Mouse (Mus musculus) layer of hippocampus, adult 9-11 months (tissue): ENCODE measurements around the gene Mylk.

Source experiments
- DNase-seq: peaks from one replicate; pipeline ENCODE4 v3.0.0; 2022

Mylk gene

DNA sequence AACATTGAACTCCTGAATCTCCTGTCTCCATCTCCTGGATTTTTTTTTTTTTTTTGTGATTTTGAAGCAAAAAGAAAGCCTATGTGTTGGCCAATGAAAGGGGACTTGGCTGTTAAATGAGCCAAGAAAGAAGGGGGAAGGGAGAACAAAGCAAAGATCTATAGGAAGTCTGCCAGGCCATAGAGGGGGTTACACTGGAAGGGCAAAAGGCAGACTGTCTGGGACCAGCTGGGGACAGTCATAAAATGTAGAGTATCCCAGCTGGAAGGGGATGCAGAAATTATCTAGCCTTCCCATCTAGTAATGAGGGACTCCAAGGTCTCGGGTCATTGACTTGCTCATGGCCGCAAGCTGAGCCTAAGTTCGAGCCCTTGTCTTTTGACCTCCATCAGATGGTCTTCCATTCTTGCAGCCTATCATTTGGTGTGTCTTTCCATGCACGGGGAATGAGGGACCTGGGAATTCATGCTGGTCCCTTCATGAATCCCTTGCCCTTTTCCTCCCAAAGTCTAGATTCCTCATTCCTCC, 172.4 kb downstream of the Mylk start:
- no peak for DNase-seq

DNA sequence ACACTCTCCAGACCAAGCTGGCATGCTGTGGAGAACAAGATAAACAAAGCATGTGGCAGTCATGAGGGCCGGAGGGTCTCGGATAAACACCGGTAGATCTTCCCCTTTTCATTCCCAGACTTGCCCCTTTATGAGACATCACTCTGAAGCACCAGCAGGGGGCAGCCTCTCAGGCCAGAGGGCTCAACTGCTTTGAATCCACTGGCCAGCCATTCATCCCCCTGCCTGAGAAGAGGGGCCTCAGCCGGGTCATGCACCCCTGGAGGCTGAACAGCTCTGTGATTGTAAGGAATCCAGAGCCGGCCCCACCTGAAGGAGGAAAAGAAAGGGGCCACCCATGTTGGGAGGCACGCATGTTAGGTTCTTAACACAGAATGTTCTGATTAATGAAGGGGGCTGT, 175.2 kb downstream of the Mylk start:
- no peak for DNase-seq

DNA sequence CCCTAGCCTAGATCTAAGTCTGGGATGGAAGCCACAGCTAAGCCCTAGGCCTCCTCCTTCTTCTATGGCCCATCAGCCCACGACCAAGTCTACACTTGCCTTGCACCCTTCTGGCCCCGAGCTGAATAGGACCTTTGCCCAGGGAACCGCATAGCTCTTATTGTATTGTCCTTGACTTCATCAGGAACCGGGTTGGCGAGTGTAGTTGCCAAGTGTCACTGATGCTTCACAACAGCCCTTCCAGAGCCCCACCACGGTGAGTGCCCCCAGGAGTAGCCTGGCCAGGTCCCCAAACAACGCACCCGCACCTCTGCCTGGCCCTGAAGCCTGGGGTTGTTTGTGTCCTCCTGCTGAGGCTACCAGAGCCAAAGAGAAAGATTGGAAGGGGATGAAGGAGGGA, 175.9 kb downstream of the Mylk start:
- DNase-seq: no peak

DNA sequence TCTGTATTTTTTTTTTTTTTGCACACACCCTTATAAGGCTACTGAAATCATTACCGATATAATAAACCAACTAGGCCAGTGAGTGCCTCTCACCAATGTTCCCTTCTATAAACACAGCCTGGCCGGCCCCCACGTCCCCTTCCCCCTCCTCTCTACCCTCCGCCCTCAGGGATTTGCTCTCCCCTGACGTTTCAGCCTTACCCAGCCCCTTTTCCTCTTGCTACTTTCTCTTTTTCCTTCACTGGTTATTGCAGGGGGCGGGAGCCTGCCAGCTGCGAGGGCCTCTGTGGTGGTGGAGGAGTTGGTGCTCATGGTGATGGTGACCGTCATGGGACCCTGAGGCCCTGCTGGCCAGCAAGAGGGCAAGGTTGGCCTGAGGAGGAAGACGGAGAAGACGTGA, 176.3 kb downstream of the Mylk start:
- DNase-seq: no peak

DNA sequence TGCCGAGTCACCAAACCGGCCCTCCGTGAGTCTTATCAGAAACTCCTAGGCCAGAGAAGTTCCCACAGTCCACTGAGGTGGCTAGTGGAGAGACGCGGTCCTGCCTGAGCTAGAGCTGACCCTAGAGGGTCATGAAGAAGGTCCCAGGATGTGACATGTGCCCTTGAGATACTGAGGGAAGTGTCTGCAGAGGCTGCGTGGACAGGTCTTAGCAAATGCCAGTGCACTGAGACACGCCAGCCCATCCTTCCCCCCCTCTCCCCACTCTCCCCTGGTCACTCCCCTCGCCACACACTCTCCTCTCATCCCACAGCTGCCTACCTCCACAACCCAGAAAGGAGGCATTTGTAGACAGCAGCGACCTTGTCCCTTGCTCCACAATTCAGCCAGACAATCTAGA, 178.6 kb downstream of the Mylk start:
- no peak for DNase-seq

DNA sequence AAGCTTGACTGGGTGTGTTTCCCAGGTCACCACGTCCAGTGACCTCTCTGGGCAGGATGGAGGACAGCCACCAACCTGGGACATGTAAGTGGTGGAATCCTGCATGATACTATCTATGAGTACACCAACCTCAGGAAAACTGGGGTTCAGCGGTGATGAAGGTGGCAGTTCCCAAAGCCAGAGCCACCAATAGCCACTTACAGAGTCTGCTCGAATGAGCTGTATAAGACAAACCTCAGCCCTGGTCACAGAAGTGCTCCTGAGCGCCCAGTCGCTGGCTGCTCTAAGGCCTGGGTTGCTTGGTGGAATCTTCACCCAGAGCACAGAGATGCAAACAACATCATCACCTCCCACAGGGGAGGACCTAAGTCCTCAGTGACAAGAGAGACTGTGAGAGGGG, 179.3 kb downstream of the Mylk start:
- DNase-seq: no peak

DNA sequence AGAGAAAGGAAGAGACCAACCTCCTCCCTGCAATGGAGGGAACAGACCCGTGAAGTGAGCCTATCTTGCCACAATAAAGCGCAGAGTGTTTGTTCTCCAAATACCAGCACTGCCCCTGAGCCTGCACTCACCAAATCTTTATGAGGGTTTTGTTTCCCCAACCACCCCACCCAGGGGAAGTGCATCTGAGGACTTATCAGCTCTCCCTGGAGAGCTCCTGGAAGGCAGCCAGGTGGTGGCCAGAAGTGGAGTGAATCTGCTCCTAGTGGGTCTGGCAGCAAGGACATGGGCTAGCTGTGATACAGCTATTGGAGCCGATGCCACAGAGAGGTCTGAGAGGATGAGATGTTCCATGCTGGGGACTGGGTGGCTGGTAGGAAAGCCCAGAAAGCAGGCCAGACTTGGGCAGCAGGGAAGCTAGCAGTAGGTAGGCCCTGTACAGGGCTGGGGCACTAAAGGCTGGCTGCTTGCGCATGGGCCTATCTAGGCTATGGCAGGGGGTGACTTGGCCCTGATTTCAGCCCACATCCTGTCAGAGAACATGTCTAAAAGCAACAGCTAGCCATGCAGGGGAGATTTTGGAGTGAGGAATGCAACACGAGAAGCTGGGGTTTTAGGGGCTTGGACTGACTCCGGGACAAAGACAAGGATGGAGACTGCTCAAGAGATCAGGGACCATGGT, 180.1 kb downstream of the Mylk start:
- no peak for DNase-seq

DNA sequence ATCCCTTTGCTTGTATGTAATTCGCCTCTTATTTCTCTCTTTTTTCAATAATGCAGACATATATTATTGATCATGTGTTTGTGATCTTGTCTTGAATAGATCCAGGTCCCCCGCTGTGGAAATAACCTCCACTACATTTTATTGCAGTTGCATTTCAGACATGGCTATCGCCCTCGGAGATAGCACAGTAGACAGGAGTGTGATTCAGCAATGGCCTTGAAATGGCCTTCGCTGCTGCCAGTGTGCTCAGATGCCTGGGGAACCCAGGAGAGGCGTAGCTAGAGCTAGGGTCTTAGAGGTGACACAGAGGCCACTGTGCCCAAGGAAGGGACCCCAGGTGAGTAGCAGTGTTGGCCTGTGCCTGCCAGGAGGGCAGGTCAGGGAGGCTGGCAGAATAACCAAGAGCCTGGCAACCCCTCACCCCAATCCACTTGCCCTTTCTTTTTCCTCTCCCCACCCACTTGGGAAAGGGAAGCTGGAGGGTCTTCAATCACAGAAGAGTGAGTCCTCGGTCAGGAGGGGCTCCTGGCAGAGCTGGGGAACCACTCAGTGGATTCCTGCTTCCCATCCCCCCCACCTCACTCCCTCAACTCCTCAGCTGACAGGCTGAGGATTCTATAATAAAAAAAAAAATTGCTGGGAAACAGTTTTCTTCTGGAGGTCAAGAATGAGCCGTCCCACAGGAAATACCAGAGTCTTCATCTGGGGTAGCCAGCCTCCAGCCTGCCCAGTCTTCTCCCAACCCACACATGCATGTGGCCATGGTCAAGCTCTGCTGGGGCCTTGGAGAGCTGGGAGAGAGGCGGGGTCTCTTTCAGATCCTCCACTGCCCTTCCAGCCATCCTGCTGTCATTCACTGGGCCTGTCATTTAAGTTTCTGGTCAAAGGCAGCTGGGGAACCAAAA, 181.8 kb downstream of the Mylk start:
- no peak for DNase-seq

DNA sequence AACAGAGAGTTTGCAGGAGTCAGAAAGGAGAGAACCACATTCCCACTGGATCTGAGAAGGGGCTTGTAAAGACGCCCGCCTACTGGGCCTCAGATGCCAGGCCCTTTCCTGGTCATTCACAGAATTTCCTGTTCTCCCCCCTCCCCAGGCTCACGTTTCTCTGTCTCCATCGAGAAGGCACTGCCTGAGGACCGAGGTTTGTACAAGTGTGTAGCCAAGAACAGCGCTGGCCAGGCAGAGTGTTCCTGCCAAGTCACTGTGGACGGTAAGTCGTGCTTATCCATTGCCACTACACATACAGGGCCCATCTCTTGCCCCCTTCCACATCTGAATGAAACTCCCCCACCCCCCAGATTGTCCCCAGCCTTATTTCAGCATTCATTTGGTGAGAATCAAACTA, 184.7 kb downstream of the Mylk start:
- no peak for DNase-seq

DNA sequence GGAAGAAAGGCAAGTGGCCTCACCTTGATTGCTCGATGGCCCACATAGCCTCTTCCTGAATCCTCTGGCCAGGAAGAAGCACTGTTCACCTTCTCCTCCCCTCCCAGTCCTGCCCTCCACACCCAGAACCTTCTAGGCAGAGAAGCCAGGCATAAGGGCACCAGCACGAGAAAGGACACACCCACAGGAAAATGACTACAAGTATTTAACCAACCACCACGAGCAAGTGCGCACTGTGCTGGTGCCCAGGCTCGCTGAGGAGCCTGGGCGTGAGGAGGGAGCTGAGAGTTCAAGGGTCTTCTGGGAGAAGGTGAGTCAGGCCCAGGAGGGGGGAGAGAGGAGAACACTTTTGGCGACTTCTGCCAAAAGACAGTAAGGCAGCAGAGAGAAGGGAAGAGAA, 185.1 kb downstream of the Mylk start:
- no peak for DNase-seq

DNA sequence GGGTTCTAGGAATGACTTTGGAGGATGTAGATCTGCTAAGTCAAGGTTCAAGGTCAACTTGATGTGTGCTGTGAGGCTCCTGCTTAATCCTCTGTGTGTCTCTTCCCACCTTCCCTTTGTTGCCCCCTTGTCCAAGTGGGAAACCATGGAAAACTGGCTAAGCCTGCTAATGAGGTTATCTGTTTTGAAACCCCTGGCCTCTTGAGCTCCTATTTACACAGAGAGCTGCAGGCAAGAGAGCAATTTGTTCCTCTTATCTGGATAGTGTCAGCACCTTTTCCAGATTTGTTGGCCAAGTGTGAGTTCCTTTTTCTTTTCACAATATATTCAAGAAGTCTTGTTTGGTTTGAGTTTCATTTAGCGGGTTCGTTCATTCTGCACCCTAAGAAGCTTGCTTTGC, 186.3 kb downstream of the Mylk start:
- no peak for DNase-seq

DNA sequence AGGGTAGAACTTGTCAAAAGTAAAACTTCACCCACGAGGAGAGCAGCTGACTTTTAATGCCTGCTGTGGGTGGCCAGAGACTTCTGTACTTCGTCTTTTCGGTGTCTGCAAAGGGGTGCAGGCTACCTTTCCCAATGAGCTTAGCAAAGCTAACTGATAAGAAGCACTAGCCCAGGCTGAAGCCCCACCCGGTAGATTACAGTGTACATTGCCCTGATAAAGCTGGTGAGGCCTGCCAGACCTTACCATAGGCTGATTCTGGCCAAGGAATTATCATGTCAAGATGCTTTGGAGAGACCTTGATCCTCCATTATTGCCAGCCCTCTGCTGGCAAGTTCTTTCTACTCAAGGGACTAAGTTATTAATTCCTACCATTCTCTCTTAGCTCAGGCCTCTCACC, 188.2 kb downstream of the Mylk start:
- no peak for DNase-seq

DNA sequence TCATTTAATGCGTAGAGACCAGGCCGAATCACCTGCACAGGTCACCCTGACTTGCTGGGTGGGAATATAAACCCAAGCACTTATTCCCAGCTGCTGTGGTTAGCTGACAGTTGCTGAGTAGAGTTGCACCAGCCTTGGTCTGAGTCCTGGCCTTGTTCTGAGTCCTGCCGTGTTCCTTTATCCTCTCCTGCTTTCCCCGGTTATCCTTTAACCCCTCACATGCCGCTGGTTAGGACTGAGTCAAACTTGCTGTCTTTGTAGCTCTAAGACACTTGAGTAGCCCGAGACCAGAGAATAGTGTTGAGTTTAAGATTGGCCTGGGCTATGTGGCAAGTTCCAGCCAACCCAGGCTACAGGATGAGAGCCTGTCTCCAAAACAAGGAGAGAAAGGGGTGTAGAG, 189.5 kb downstream of the Mylk start:
- no peak for DNase-seq

DNA sequence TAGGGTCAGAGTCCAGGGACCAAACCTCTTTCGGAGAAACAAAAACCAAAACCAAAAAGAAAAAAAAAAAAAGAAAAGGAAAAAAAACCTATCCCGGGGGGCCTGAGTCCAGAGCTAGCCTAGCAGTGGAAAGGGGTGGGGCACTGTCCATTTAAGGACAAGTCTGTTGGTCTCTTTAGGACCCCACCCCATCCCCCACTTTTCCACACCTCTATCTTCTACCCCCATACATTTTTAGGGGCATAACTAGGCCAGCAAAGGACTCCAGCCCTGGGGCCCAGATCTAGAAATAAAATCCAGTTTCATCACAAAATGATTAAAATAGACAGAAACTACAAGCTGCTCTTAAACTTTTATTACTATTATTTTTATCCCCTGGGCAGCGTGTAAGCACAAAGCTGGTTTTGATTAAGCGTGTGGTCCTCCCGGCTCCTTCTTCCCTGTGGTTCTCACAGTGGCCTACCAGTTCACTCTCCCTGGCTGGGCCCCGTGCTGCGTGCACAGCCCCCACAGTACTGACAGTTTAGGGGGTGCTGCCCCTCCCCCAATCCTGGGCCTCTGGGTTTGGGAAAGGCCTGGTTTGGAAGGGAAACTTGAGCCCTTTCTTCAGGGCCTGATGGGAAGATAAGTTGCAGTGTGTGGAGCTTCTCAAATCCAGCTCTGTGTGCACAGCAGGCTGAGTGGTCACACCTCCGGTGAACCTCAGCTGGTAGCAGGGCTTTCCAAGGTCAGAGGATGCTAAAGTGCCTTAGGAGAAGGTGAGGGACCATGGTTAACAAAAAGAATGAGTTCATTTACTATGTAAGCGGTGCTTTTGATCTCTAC, 190.7 kb downstream of the Mylk start:
- DNase-seq: no peak

DNA sequence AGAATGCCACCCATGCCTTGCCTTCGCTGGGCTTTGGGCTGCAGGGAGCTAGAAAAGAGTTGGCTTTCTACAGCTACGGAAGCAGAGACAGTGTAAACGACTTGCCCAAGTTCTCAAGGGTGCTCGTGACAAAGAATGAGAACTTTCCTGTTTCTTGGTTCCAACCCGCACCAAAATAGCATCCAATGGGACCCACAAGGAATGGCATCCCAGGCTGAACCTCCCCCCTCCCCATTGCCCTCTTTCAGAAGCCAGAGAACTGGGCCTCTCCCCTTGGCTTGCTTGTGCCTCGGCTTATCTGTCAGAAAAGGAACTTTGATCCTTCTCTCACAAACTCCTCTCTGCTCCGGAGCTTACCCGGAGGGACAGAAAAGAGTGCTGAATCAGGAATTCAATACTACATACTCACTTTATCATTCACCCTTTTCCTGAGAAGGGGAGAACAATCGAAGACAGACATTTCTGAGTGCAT, 191.4 kb downstream of the Mylk start:
- DNase-seq: no peak

DNA sequence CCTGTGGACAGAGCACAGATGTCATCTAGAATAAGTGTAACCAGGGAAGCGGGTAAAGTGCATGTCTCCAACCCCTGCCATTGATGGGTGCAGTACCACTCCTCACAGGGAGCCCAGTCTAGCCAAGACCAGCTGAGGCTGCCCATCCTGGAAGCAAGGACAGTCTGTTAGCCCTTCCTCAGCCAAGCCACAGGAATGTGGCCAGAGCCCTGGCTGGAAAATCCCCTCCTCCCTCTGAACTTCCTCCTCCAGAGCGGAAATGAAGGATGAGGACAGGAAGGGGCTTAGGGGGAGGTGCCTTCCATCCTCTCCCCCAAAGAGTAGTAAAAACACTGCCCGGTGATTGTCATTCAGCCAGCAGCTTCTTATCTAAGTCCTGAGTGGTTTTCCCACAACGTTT, 192.6 kb downstream of the Mylk start:
- no peak for DNase-seq

DNA sequence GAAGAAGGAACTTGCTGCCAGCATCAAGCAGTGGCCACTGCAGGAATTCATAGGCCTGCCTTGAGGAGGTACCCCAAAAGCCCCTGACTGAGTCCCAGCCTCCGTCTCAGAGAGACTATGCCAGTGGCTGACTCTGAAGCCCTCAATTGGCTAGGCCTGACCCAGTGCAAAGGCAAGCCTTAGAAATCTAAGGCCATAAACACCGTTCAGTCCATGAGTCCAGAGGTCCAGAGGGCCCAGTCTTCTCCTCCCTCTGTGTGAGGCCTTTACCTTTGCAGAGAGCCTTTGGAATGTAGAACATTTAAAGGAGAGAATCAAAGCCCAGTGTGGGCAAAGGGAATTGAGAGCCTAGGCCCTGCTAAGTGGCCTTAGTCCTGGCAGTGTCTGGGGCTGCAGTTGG, 193.2 kb downstream of the Mylk start:
- DNase-seq: no peak

DNA sequence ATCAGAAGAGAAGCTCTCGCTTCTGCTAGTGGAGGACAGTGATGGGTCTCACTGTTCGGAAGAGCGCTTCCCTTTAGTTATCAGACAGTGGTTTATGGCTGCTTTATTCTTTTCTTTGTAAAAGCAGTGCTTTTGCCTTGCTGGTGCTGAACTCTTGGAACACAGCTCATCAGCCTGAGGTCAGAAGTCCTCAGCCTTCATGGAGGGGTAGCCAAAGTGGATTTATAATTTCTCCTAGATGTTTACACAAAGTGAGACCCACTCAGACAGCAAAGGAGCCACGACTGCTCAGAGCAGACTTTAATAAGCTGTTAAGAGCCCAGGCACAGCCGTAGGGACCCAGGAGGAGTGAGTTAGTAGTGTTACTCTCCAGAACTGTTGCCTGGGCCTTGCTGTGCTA, 194.9 kb downstream of the Mylk start:
- no peak for DNase-seq

DNA sequence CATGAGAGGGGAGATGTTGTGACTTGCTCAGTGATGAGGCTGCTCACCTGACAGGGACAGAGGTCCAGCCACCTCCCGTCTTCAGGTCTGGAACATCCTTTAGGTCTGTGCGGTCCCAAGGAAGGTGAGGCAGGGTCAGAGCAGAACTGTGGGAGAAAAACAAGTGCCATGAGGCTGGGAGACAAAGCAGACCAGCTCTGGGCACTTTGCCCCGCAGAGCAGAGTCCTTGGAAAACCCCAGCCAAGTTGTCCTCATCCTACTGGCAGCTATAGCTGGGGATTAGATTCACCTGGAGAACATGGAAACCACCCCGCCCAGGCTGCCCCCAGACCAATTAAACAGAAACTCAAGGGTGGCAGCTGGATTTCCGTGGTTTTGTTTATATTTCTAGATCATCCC, 195.4 kb downstream of the Mylk start:
- DNase-seq: no peak

DNA sequence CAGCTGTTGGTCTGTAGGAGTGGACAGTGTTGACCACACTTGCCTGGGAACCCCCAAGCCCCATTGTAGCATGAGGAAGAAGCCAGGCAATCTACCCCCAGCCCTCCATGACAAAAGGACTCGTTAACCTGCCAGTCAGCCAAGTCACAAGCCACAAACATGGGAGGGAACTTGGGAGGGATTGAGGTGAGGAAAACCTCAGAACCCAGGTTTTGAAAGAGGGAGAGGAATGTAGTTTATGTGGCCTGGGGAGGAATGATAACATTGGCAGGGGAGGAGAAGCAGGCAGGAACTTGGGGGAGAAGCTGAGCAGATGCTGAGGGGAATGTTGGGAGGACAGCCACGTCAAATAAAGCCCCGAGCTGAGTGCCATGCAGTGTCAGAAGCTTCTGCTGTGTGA, 196.9 kb downstream of the Mylk start:
- DNase-seq: no peak

DNA sequence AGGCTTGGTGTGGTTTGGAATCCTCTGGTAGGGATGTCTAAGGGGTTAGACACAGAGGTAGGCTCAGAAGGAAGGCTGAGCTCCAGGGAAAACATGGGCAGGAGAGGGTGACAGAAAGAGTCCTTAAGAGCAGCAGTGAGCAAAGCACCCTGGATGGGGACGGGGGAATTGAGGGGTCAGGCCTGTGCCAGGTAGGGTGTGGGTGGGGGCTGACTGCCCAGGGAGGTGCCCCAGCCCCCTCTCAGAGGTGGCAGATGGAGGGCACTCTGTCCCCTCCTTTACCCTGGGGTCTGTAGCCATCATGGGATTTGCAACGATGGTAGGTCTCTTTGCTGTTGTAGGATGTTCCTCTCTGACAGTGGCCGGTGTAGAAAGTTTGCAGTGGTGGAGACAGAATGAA, 201.3 kb downstream of the Mylk start:
- DNase-seq: no peak

DNA sequence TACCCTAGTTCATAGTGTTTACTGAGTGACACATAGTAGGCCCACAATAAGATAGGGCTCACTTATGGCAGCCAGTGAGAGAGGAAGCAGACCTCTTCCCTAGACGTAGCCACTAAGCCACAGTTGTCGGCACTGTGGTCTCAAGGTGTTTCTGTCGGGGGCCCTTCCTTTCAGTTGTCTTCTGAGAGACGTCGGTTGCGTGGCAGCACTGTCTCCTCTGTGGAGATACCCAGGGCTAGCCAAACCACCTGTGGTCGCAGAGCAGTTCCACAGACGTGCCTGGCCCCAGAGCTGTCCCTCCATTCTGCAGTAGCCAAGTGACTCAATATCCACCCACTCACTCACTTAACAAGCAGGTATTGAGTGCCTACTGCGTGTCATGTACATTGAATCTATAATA, 205.9 kb downstream of the Mylk start:
- no peak for DNase-seq

DNA sequence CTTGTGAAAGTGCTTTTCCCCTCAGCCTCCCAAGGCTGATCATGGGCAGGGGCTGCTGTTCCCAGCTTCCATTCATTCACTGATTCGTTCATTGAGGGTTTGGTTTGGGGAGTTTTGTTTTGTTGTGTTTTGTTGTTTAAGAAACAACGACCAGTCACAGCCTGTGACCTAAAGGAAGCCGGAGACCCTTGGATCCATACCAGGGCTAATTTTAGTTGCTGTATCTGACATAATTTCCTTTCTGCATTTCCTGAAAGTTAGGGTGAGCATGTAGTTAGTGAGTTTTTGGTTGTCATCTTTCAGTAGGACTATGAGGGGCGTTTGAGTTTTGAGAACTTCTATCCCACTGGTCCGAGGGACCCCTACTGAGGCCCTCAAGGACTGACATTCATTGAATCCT, 207.2 kb downstream of the Mylk start:
- DNase-seq: no peak
